Mouse (Mus musculus) cerebellum, adult 2 months (tissue): ENCODE results near the gene Arhgap1. TPM values are rescaled to one million over a fixed set of nuclear protein-coding genes. Genes with fewer than 3 reads are reported as not detected.

Experiments used
- DNase-seq, 2 experiments: peaks; one replicate each; pipeline ENCODE4 v3.0.0; 2021
- H3K27ac ChIP-seq: fragments of 200-500 bp; 2 replicates; pipeline ENCODE4 v1.5.1; 2012; ENCODE audit warnings: low read length, control low read depth, inconsistent platforms; ENCODE audit not compliant: insufficient read depth
- H3K27me3 ChIP-seq: fragments of 200-500 bp; 2 replicates; pipeline ENCODE4 v1.6.1; 2012; ENCODE audit warnings: inconsistent platforms, mild to moderate bottlenecking, low read length, moderate library complexity; ENCODE audit not compliant: control insufficient read depth, insufficient read depth
- H3K4me1 ChIP-seq: fragments of 200-500 bp; 2 replicates; pipeline ENCODE4 v1.6.1; 2011; ENCODE audit warnings: low read length; ENCODE audit not compliant: control insufficient read depth, insufficient read depth
- H3K4me3 ChIP-seq: fragments of 200-500 bp; replicated peaks from 2 replicates; pipeline ENCODE3; 2011; ENCODE audit warnings: mild to moderate bottlenecking, low read depth, low read length, control low read depth; ENCODE audit not compliant: insufficient read depth
- CTCF ChIP-seq: fragments of 200-500 bp; IDR thresholded peaks from 2 replicates; pipeline ENCODE4 v1.5.1; 2011; ENCODE audit warnings: low read depth, mild to moderate bottlenecking, control low read depth, low read length, moderate library complexity, borderline replicate concordance; ENCODE audit not compliant: insufficient read depth
- POLR2A ChIP-seq: fragments of 200-500 bp; IDR thresholded peaks from 2 replicates; pipeline ENCODE4 v1.6.1; 2011; ENCODE audit warnings: low read length, control low read depth, borderline replicate concordance; ENCODE audit not compliant: insufficient read depth
- WGBS: fragments of 180-500 bp; shearing (Covaris S2); methylation state at CpG from one replicate; pipeline ENCODE4 v1.1.7; 2018; 5-methylcytosine and 5-hydroxymethylcytosine counted together
- polyA plus RNA-seq: library from polyadenylated mRNA; depleted of rRNA; stranded (reverse); fragments of >200 nt; gene quantifications from 2 replicates; pipeline ENCODE4 v1.2.3, GENCODE M21; 2012; rRNA removed

The Arhgap1 gene
- polyA plus RNA-seq, 1 experiment, result 40.8 TPM

DNA sequence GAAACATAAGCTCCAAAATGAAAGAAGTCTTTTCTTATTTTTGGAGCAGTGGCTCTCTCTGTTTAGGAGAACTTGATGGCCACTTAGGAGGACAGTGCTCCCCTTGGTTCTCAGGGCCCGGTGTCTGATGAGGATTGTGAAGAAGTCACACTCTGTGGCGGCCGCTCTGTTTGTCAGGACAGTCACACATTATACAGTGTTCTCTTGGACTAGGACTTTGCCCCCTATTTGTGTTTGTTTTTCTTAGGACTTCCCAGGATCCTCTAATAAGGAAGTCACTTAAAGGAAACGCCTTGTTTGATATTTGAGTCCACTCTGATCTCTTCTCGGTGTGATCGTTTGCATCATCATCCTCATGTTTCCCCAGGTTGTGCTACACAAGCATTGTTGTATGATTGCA lies 68.6 kb downstream of the Arhgap1 start:
- H3K27me3 ChIP-seq, result no peaks in the 10 kb centered on the region
- DNase-seq, result no peak
- TF ChIP-seq POLR2A (no peak), CTCF (no peak)
- WGBS, result 91% methylated on average over 6 of the region's 6 CpGs
- no peaks in the 10 kb centered on the region for H3K4me1 ChIP-seq
- H3K4me3 ChIP-seq, result no peak overlapping the region
- H3K27ac ChIP-seq, result no peak overlapping the region

Other genes with a start within 250 kb of the Arhgap1 start
- gene 1110051M20Rik, start 205.2 kb upstream of the Arhgap1 start, polyA plus RNA-seq, result 103 and 106 TPM in 2 replicates
- 5.5 and 5.9 TPM in 2 replicates for gene Lrp4, start 192.3 kb upstream of the Arhgap1 start, polyA plus RNA-seq
- gene Ckap5, start 123.1 kb upstream of the Arhgap1 start, polyA plus RNA-seq, result 97.8 and 121 TPM in 2 replicates
- 0.28 and 0.33 TPM in 2 replicates for gene F2, start 13.4 kb upstream of the Arhgap1 start, polyA plus RNA-seq
- gene Zfp408, start 69 bp upstream of the Arhgap1 start, polyA plus RNA-seq, result 14.4 and 15.6 TPM in 2 replicates
- gene Atg13, start 60.7 kb downstream of the Arhgap1 start, polyA plus RNA-seq, result 126 and 129 TPM in 2 replicates
- 4.4 and 4.7 TPM in 2 replicates for gene Harbi1, start 61.0 kb downstream of the Arhgap1 start, polyA plus RNA-seq
- gene Ambra1, start 80.3 kb downstream of the Arhgap1 start, polyA plus RNA-seq, result 37.9 and 38.9 TPM in 2 replicates